In genomic region chr1:72862248-72862647, GRCm38 (mm10) we compare ENCODE assay signal across 19 mouse cellular contexts. TPM values are rescaled to one million over a fixed set of nuclear protein-coding genes. Genes with fewer than 3 reads are reported as not detected.
"Had no signal": no experiment of that assay in that cellular context is flagged by ENCODE, and none has a peak within 500 bp of the region (broad histone marks: within the 10 kb centered on the region; RNA-seq: fewer than 3 reads in every experiment).

No protein-coding gene starts in this region.

- DNase-seq: lung, adult 18-20 months; lung, embryonic 14.5 days; lung, postnatal 10 days; retina, postnatal 1 day; right cerebral cortex, adult 18-20 months; right cerebral cortex, postnatal 25 days; right cerebral cortex, postnatal 4 days; spleen, adult 18-20 months; thymus, adult 18-20 months; thymus, postnatal 14 days; thymus, postnatal 36 days had no signal

- H3K4me3 ChIP-seq: megakaryocyte, embryonic 14.5 days; midbrain, embryonic 13.5 days; midbrain, embryonic 15.5 days; neural tube, embryonic 13.5 days; neural tube, embryonic 15.5 days had no signal

- ATAC-seq: midbrain, embryonic 13.5 days; midbrain, embryonic 15.5 days had no signal

- H3K9ac ChIP-seq: liver, embryonic 14.5 days; lung, embryonic 14.5 days; midbrain, embryonic 13.5 days; midbrain, embryonic 15.5 days; neural tube, embryonic 13.5 days; neural tube, embryonic 15.5 days had no signal

- H3K4me2 ChIP-seq: lung, embryonic 14.5 days; midbrain, embryonic 11.5 days; midbrain, embryonic 13.5 days; midbrain, embryonic 15.5 days; neural tube, embryonic 13.5 days; neural tube, embryonic 15.5 days had no signal

- H3K27me3 ChIP-seq: midbrain, embryonic 13.5 days; midbrain, embryonic 15.5 days; neural tube, embryonic 13.5 days; neural tube, embryonic 15.5 days had no signal

- H3K27ac ChIP-seq: liver, embryonic 14.5 days; midbrain, embryonic 13.5 days; midbrain, embryonic 15.5 days; neural tube, embryonic 13.5 days; neural tube, embryonic 15.5 days had no signal

- H3K9me3 ChIP-seq: megakaryocyte, embryonic 14.5 days; midbrain, embryonic 13.5 days; midbrain, embryonic 15.5 days; neural tube, embryonic 13.5 days; neural tube, embryonic 15.5 days had no signal

- H3K36me3 ChIP-seq: midbrain, embryonic 13.5 days; midbrain, embryonic 15.5 days had no signal

RNA-seq across cellular contexts. Expression of gene Igfbp2, which starts 37.9 kb away (rescaled TPM):
- total RNA-seq: monocyte, adult 5-6 weeks had no signal
